Mouse (Mus musculus) telencephalon, adult 2 months (tissue): Measurements from ENCODE around the gene Sun2.

ENCODE experiments used
- DNase-seq: peaks from one replicate; pipeline ENCODE4 v3.0.0-alpha.2; 2011; ENCODE audit warnings: low read depth, low spot score

The Sun2 gene

DNA sequence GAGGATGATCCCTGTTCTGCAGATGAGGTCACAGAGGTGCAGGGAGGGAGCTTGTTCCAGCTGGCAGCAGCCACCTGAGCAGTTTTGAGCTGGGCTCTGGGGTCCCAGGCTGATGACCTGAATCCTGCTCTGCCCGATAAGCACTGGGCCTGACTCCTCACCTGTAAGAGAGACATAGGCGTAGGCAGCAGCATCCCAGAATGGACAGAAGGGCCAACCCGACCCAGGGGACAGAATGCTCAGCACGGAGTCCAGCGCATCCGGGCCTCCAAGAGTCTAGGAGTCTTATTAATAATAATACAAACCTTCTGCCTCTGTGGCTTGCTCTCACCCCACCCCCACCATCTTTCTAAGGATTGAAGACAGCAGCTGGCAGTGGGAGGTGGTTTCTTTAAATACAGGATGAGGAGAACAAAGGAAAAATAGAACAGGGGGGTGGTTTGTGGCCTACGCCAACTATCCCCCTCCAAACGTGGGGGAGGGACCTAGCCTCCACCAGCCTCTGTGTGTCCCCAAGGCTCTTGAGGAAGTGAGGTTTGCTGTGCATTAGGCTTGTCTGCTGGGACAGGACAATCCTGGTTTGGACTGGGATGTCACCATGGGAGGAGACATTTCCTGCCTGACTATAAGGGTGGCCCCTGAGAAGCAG lies 13.8 kb upstream of the Sun2 start:
- peak; percentile 86 for DNase-seq

GRCm38 (mm10) chr15:79755176-79755575 lies 12.8 kb upstream of the Sun2 start:
- no peak for DNase-seq

GRCm38 (mm10) chr15:79753873-79754272 lies 11.5 kb upstream of the Sun2 start:
- no peak for DNase-seq

- DNase-seq = no peak
Measured at GRCm38 (mm10) chr15:79753420-79753752, 11.1 kb upstream of the Sun2 start.

- no peak for DNase-seq
Measured at GRCm38 (mm10) chr15:79752742-79753419, 10.5 kb upstream of the Sun2 start.

- no peak for DNase-seq
Measured at GRCm38 (mm10) chr15:79751772-79752171, 9.4 kb upstream of the Sun2 start.

DNA sequence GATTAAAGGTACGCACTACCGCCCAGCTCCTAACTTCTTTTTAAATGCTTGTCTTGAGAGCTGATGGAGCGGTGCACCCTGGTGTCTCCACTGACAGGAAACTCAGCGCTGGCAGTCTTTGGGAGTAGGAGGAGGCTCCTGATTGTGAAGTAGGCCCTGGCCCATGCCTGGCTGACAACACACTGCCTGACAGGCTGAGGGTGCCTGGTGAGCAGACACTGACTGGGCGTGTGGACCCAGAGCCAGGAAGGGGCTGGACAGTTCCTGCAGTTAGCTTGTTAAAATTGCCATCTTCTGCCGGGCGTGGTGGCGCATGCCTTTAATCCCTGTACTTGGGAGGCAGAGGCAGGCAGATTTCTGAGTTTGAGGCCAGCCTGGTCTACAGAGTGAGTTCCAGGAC lies 7.9 kb upstream of the Sun2 start:
- DNase-seq = no peak

GRCm38 (mm10) chr15:79749162-79749561 lies 6.8 kb upstream of the Sun2 start:
- no peak for DNase-seq

- DNase-seq = no peak
Measured at GRCm38 (mm10) chr15:79747998-79748397, 5.7 kb upstream of the Sun2 start.

GRCm38 (mm10) chr15:79745883-79746282 lies 3.5 kb upstream of the Sun2 start:
- DNase-seq = no peak

- no peak for DNase-seq
Measured at GRCm38 (mm10) chr15:79745312-79745711, 3.0 kb upstream of the Sun2 start.

DNA sequence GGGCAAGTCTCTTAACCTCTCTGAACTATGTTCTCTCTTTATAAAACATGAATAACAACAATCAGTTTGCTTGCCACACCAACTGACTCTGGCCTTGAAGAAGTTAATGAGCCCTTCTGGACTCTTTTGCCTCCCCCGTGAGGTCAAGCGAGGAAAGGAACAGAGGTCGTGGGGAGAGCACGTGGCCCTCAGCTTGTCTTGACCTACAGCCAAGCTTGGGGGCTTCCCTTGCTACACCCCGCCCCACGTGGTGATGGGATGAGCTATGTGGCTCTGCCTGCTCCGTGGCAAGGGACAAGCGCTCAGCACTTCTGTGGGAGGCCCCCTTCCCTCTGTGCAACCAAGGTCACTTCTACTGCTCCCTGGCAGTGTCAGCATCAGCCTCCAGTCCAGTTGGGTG lies 2.4 kb upstream of the Sun2 start:
- no peak for DNase-seq

DNA sequence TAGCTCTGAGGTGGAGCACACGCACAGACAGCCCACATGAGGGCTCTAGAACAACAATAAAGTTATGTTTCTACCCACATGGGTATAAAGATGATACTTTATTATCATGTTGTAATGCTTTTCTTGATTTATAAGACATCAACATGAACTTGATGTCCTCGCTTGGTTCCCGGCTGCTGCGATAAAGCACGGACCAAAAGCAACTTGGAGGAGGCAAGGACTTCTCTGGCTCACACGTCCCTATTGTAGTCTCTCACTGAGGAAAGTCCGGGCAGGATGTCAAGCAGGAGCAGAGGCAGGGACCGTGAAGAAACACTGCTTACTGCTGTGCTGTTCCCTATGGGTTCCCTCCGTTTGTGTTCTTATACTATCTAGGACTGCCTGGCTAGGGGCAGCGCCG lies 1.7 kb upstream of the Sun2 start:
- DNase-seq = no peak

GRCm38 (mm10) chr15:79742706-79743023 lies 329 bp upstream of the Sun2 start:
- no peak for DNase-seq

DNA sequence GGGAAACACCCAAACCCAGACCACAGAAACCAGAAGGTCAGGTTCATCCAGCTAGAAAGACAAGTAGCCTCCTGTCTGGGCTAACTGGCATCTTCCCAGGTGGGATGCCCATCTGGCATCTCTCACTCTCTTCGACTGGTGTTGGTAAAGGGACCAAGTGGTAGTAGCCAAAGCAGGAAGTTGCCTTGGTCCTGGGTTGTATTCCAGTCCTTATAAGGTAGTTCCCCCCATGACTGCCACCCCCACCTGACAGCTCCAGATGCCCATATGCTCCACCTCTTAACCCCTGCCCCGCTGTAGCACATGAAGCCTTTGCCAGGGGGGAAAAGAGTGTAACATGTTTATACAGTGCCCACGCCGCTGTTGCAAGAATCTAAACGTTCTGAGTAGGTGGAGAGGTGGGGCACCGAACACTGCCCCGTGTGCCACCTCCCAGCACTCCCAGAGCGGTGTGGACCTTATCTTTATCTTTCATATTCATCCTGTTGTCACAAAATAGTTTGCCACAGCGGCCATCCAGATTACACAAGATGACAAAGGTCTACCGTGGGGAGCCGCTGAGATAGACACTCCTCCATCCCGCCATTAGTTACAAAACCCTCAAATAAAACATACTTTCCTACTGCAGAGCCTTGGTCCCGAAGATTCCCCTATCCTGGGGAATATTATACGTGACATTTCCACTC lies 1.0 kb downstream of the Sun2 start:
- DNase-seq = no peak

DNA sequence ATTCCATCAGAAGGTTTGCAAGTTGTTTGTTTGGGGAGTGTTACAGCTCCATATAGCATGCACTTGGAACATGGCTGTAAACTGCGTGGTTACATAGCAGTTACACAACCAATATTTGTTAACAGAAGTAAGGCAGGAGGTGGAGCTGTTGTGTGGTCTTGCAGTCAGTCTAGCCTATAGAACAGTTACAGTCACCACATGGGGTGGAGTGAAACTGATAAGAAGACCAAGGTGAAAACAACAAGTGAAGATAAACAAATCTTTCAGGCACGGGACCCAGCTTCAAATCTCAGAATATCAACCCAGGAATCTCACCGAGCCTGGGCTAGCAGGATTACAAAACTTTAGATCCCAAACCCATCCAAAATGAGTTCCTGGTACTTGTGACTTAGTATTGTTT lies 1.6 kb downstream of the Sun2 start:
- no peak for DNase-seq

DNA sequence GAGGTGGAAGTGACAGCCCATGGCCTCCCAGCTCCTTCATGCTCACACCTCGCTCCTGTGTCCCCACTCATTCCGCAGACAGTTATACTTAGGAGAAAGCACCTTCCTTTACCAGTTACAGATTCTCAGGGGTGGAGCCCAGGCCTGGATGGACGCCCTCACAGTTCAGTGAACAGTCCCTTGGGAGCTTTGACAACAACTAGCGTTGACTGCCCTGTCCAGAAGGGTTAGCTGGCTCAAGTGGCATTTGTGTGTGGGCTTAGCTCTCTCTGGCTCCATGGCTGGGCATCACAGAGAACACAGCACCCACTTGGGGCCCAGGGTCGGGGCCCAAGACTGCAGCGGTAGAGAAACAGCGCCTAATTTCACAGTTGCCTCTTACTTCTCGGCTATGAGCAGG lies 8.0 kb downstream of the Sun2 start:
- no peak for DNase-seq

GRCm38 (mm10) chr15:79733640-79734039 lies 8.7 kb downstream of the Sun2 start:
- no peak for DNase-seq

DNA sequence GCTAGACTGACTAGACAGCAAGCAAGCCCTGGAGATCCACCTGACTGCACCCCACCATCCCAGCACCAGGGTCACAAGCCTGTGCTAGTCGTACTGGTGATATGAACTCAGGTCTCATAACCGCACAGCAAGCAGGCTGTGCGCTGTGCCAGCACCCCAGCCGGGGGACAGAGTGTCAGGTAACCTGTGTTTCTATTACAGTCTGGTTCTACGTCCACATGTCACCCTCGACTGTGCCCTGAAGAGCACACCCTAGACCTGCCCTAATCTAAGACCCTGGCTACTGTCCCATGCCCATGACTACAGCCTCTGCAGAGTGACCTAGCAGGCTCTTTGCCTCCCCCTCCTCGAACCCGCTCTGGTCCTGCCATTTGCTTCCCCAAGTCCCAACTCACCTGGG lies 9.1 kb downstream of the Sun2 start:
- DNase-seq = no peak

DNA sequence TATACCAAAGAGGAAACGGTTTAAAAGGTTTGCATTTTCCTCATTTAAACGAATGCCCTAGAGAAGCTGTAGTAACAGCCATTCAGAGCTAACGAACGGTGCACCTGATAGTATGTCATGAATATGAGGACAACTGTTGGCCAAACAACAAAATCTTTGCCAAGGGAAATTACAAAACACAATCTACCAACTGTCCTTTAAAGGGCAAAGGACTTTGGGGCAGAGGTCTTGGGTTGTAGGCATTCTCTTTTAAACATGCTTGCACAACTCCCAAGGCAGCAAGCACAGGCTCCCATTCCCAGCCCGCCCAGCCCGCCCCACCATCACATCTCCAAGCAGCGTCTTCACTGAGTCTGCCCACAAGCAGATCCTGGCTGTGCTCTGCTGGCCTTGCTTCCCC lies 10.8 kb downstream of the Sun2 start:
- DNase-seq = no peak

GRCm38 (mm10) chr15:79728731-79729388 lies 13.5 kb downstream of the Sun2 start:
- no peak for DNase-seq

DNA sequence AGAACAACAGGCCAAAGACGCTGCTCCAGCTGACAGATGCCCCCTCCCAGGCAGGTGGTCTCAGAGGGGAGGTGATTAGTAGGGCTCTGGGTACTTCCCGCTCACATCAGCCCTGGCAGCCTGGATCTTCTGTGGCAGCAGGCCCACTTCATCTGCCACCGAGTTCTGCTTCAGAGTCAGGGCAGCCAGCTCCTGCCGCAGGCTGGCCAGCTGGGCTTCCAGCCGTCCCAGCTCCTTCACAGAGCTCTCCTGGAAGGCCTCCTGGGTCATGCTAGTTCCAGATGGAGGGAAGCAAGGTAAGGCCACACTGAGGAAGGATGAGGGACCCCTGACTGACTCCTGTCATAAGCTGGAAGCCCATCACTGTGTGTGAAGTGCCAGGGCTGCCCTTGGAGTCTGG lies 14.0 kb downstream of the Sun2 start:
- no peak for DNase-seq

DNA sequence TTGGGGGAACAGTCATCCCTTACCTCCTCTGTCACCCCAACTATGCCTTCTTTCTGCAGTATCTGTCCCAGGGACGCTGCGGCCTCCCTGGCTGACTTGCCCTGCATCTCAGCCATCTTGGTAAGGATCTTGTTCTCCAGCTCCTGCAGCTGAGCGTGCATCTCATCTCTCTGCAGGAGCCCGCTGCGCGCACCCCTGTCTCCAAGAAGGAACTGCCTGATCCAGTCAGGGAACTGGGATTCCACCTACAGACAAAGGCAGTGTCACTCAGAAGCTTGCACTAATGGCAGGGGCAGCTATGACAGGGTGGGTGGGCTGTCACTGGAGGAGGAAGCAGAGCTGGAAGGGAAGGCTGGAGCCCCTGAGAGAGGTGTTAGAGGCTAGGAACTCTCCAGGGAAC lies 14.5 kb downstream of the Sun2 start:
- DNase-seq = peak; percentile 54
